Mouse (Mus musculus) cerebellum, adult 2 months (tissue): ENCODE data around the gene Abcg1. TPM values are rescaled to one million over a fixed set of nuclear protein-coding genes. Genes with fewer than 3 reads are reported as not detected.

Experiments
- DNase-seq, 2 experiments: peaks; one replicate each; pipeline ENCODE4 v3.0.0; 2021
- H3K27ac ChIP-seq: fragments of 200-500 bp; 2 replicates; pipeline ENCODE4 v1.5.1; 2012; ENCODE audit warnings: low read length, control low read depth, inconsistent platforms; ENCODE audit not compliant: insufficient read depth
- H3K27me3 ChIP-seq: fragments of 200-500 bp; 2 replicates; pipeline ENCODE4 v1.6.1; 2012; ENCODE audit warnings: inconsistent platforms, mild to moderate bottlenecking, low read length, moderate library complexity; ENCODE audit not compliant: control insufficient read depth, insufficient read depth
- H3K4me1 ChIP-seq: fragments of 200-500 bp; 2 replicates; pipeline ENCODE4 v1.6.1; 2011; ENCODE audit warnings: low read length; ENCODE audit not compliant: control insufficient read depth, insufficient read depth
- H3K4me3 ChIP-seq: fragments of 200-500 bp; replicated peaks from 2 replicates; pipeline ENCODE3; 2011; ENCODE audit warnings: mild to moderate bottlenecking, low read depth, low read length, control low read depth; ENCODE audit not compliant: insufficient read depth
- CTCF ChIP-seq: fragments of 200-500 bp; IDR thresholded peaks from 2 replicates; pipeline ENCODE4 v1.5.1; 2011; ENCODE audit warnings: low read depth, mild to moderate bottlenecking, control low read depth, low read length, moderate library complexity, borderline replicate concordance; ENCODE audit not compliant: insufficient read depth
- POLR2A ChIP-seq: fragments of 200-500 bp; IDR thresholded peaks from 2 replicates; pipeline ENCODE4 v1.6.1; 2011; ENCODE audit warnings: low read length, control low read depth, borderline replicate concordance; ENCODE audit not compliant: insufficient read depth
- WGBS: fragments of 180-500 bp; shearing (Covaris S2); methylation state at CpG from one replicate; pipeline ENCODE4 v1.1.7; 2018; 5-methylcytosine and 5-hydroxymethylcytosine counted together
- polyA plus RNA-seq: library from polyadenylated mRNA; depleted of rRNA; stranded (reverse); fragments of >200 nt; gene quantifications from 2 replicates; pipeline ENCODE4 v1.2.3, GENCODE M21; 2012

Abcg1 gene
- polyA plus RNA-seq, 1 experiment, result 41.4 TPM

- Histone ChIP-seq H3K4me3 (no peak overlapping the region), H3K27me3 (no peaks in the 10 kb centered on the region), H3K27ac (no peak overlapping the region), H3K4me1 (peaks cover 3% of the 10 kb centered on the region; the same call in 1 of the 2 replicates)
- WGBS, result 88% methylated on average over 7 of the region's 7 CpGs
- TF ChIP-seq POLR2A (no peak), CTCF (no peak)
- DNase-seq, result no peak
These were observed 84.6 kb downstream of the Abcg1 start for GRCm38 (mm10) chr17:31142116-31142515.

GRCm38 (mm10) chr17:31144040-31145037 lies 86.9 kb downstream of the Abcg1 start, which contains the start of gene Tff2:
TSS of gene Tff2 (minus strand) at chr17:31144282.
- no peaks in the 10 kb centered on the region for H3K27me3 ChIP-seq
- WGBS, result 61% methylated on average over 15 of the region's 15 CpGs
- DNase-seq, result no peak

GRCm38 (mm10) chr17:31145998-31146397 lies 88.5 kb downstream of the Abcg1 start:
- Histone ChIP-seq H3K27ac (no peak overlapping the region), H3K4me3 (no peak overlapping the region), H3K27me3 (no peaks in the 10 kb centered on the region), H3K4me1 (no peaks in the 10 kb centered on the region)
- DNase-seq, result no peak
- 81% methylated on average over 9 of the region's 9 CpGs for WGBS
- TF ChIP-seq POLR2A (no peak), CTCF (no peak)

More at GRCm38 (mm10) chr17:31144040-31145037, 86.9 kb downstream of the Abcg1 start, which contains the start of gene Tff2:
- H3K4me3 ChIP-seq, result no peak within 1 kb of the TSS
- no peak for TF ChIP-seq POLR2A
- TF ChIP-seq CTCF, result no peak
- no peak within 1 kb of the TSS for H3K27ac ChIP-seq
- no peaks in the 10 kb centered on the region for H3K4me1 ChIP-seq

- peaks cover 6% of the 10 kb centered on the region for H3K4me1 ChIP-seq
These were observed 95.0 kb downstream of the Abcg1 start for GRCm38 (mm10) chr17:31152512-31152911.

GRCm38 (mm10) chr17:31152966-31153499 lies 95.6 kb downstream of the Abcg1 start:
- Histone ChIP-seq H3K4me1 (peaks cover 6% of the 10 kb centered on the region), H3K4me3 (no peak overlapping the region), H3K27ac (no peak overlapping the region), H3K27me3 (no peaks in the 10 kb centered on the region)
- TF ChIP-seq POLR2A, result no peak
- no peak for TF ChIP-seq CTCF
- no peak for DNase-seq
- WGBS, result 91% methylated on average over 9 of the region's 9 CpGs

More at GRCm38 (mm10) chr17:31152512-31152911, 95.0 kb downstream of the Abcg1 start:
- H3K4me3 ChIP-seq, result no peak overlapping the region
- TF ChIP-seq POLR2A (no peak), CTCF (no peak)
- H3K27ac ChIP-seq, result no peak overlapping the region
- no peaks in the 10 kb centered on the region for H3K27me3 ChIP-seq
- WGBS, result 33% methylated on average over 5 of the region's 5 CpGs
- no peak for DNase-seq

GRCm38 (mm10) chr17:31153785-31154184 lies 96.3 kb downstream of the Abcg1 start:
- TF ChIP-seq POLR2A (no peak), CTCF (no peak)
- Histone ChIP-seq H3K27ac (no peak overlapping the region), H3K4me3 (no peak overlapping the region), H3K27me3 (no peaks in the 10 kb centered on the region; the same call in 1 of the 2 replicates), H3K4me1 (peaks cover 6% of the 10 kb centered on the region)
- WGBS, result 54% methylated on average over 8 of the region's 8 CpGs
- DNase-seq, result no peak

- Histone ChIP-seq H3K4me1 (peaks cover 2% of the 10 kb centered on the region), H3K27me3 (no peaks in the 10 kb centered on the region; the same call in 1 of the 2 replicates), H3K27ac (no peak overlapping the region), H3K4me3 (no peak overlapping the region)
- TF ChIP-seq CTCF (no peak), POLR2A (no peak)
- WGBS, result 88% methylated on average over 6 of the region's 6 CpGs
- DNase-seq, result no peak
These were observed 100.4 kb downstream of the Abcg1 start for GRCm38 (mm10) chr17:31157921-31158320.

GRCm38 (mm10) chr17:31160291-31160690 lies 102.8 kb downstream of the Abcg1 start:
- H3K27ac ChIP-seq, result no peak overlapping the region
- no peak for DNase-seq
- 79% methylated on average over 4 of the region's 4 CpGs for WGBS
- H3K27me3 ChIP-seq, result no peaks in the 10 kb centered on the region; the same call in 1 of the 2 replicates
- no peaks in the 10 kb centered on the region for H3K4me1 ChIP-seq
- H3K4me3 ChIP-seq, result no peak overlapping the region
- no peak for TF ChIP-seq POLR2A
